Mouse (Mus musculus) heart, postnatal 0 days (tissue): ENCODE data around the gene Uhrf1bp1l. TPM values are rescaled to one million over a fixed set of nuclear protein-coding genes. Genes with fewer than 3 reads are reported as not detected.
"Not testable (repeated sequence)": the region's sequence is repeated elsewhere in the genome, so short reads cannot be mapped to it uniquely, and the experiment has no call there.

Experiments used
- ATAC-seq: fragments of 200-750 bp; cut with Nextera tagmentation; 2 replicates; pipeline ENCODE4 v1.8.0; 2017; ENCODE audit warnings: low read depth, moderate number of reproducible peaks, moderate library complexity; ENCODE audit not compliant: insufficient read depth
- DNase-seq: peaks from one replicate; pipeline ENCODE4 v3.0.0-alpha.2; 2016; ENCODE audit warnings: low spot score
- H3K27ac ChIP-seq: fragments of 300-500 bp; sonication (generic); 2 replicates; pipeline ENCODE4 v1.5.1; 2014; ENCODE audit warnings: low read depth, mild to moderate bottlenecking
- H3K27me3 ChIP-seq: fragments of 300-500 bp; sonication (generic); 2 replicates; pipeline ENCODE4 v1.6.1; 2014; ENCODE audit warnings: low read length, mixed read lengths; ENCODE audit not compliant: control insufficient read depth, insufficient read depth
- H3K36me3 ChIP-seq: fragments of 300-500 bp; sonication (generic); replicated peaks from 2 replicates; pipeline ENCODE4 v1.6.1; 2014; ENCODE audit warnings: low read length, mixed read lengths; ENCODE audit not compliant: control insufficient read depth, insufficient read depth
- H3K4me1 ChIP-seq: fragments of 300-500 bp; sonication (generic); 2 replicates; pipeline ENCODE4 v1.6.1; 2014; ENCODE audit warnings: antibody characterized with exemption; ENCODE audit not compliant: control insufficient read depth, insufficient read depth
- H3K4me2 ChIP-seq: fragments of 300-500 bp; sonication (generic); 2 replicates; pipeline ENCODE4 v1.6.1; 2014; ENCODE audit warnings: low read depth, mild to moderate bottlenecking, low read length, moderate library complexity
- H3K4me3 ChIP-seq: fragments of 300-500 bp; sonication (generic); 2 replicates; pipeline ENCODE4 v1.5.1; 2014; ENCODE audit warnings: low read depth, low read length
- H3K9ac ChIP-seq: fragments of 300-500 bp; sonication (generic); replicated peaks from 2 replicates; pipeline ENCODE4 v1.6.1; 2014; ENCODE audit warnings: low read depth, low read length, mixed read lengths
- H3K9me3 ChIP-seq: fragments of 300-500 bp; sonication (generic); replicated peaks from 2 replicates; pipeline ENCODE4 v1.6.1; 2016; ENCODE audit warnings: low read length; ENCODE audit not compliant: control insufficient read depth
- CTCF ChIP-seq: IDR thresholded peaks from 2 replicates; pipeline ENCODE4 v1.5.1; 2016; ENCODE audit warnings: antibody characterized with exemption, control low read depth, low read depth
- EP300 ChIP-seq: IDR thresholded peaks from 2 replicates; pipeline ENCODE4 v1.6.1; 2016; ENCODE audit warnings: antibody characterized with exemption, low read depth
- WGBS: fragments of 180-500 bp; shearing (Covaris S2); extraction: QIAGEN DNeasy Blood & Tissue Kit; methylation state at CpG from one replicate; pipeline ENCODE4 v1.1.7; 2014; 5-methylcytosine and 5-hydroxymethylcytosine counted together
- polyA plus RNA-seq: library from polyadenylated mRNA; unstranded; fragments of >200 nt; fragmentation: Nextera tagmentation; extraction: Ambion mirVana; gene quantifications from 2 replicates; pipeline ENCODE4 v1.2.1, GENCODE M21; 2015
- total RNA-seq: library from RNA; depleted of rRNA; stranded (reverse); fragments of >200 nt; gene quantifications from 2 replicates; pipeline ENCODE4 v1.2.3, GENCODE M21; 2014; ENCODE audit warnings: low replicate concordance; rRNA removed

The Uhrf1bp1l gene
- total RNA-seq (21.6 and 24.9 TPM in 2 replicates), polyA plus RNA-seq (11.2 and 13.7 TPM in 2 replicates)

DNA sequence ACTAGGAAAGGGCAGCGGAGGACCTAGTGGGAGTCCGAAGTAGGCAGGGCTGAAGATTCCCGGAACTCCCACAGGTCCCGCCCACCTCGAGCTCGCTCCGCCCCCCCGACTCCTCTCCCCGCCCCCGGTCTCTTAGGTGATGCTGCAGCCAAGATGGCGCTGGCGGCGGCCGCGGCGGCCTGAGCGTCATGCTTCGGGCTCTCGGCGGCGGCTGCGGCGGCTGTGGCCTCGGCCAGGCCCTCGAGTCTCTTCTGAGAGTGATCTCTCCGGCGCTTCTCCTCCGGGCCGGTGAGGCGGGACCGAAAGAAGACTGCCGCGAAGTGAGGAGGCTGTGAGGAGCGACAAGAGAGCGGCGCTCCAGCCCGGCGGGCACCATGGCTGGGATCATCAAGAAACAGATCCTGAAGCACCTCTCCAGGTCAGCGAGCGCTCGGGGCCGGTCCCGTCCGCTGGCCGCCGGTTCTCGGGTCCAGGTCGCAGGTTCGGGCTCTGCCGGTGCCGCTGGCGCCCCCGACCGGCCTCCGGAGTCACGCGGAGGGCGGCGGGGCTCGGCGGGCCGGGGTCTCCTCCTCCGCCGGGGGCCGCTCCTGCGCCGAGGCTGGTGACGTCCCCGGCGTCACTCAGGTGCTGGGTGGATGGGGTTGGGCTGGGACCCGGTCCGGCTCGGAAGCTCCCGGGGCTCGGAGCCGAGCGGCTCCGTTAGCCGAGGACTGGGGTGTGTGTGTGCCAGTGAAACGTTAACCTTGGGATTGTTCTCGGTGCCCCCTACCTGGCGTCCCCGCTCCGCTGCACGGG lies at the start of gene Uhrf1bp1l:
Gene Uhrf1bp1l (plus strand): TSS at position 121 of the 795 bp plus-strand sequence.
- peak within 1 kb of the TSS; percentile 95 for H3K9ac ChIP-seq
- TF ChIP-seq CTCF: no peak
- TF ChIP-seq EP300: no peak
- H3K27ac ChIP-seq: peak within 1 kb of the TSS; percentile 87
- under 1% methylated on average over 84 of the region's 85 CpGs for WGBS
- DNase-seq: peak; percentile 90
- peak; percentile 95 for ATAC-seq
- H3K4me3 ChIP-seq: peak within 1 kb of the TSS; percentile 95
- peak within 1 kb of the TSS; percentile 79 for H3K4me2 ChIP-seq
- no peaks in the 10 kb centered on the region for H3K27me3 ChIP-seq
- no peaks in the 10 kb centered on the region for H3K36me3 ChIP-seq
- peaks cover 7% of the 10 kb centered on the region for H3K4me1 ChIP-seq
- no peaks in the 10 kb centered on the region for H3K9me3 ChIP-seq

GRCm38 (mm10) chr10:89695194-89695911 lies 49.4 kb upstream of the Uhrf1bp1l start:
- H3K4me1 ChIP-seq: no peaks in the 10 kb centered on the region
- H3K9me3 ChIP-seq: no peaks in the 10 kb centered on the region
- DNase-seq (no peak), ATAC-seq (no peak)
- H3K27ac ChIP-seq: no peak overlapping the region
- TF ChIP-seq EP300: no peak
- TF ChIP-seq CTCF: no peak
- no peaks in the 10 kb centered on the region for H3K36me3 ChIP-seq
- H3K27me3 ChIP-seq: no peaks in the 10 kb centered on the region
- WGBS: 64% methylated on average over 20 of the region's 20 CpGs
- H3K9ac ChIP-seq: no peak overlapping the region
- H3K4me3 ChIP-seq: no peak overlapping the region
- H3K4me2 ChIP-seq: peak overlapping the region; percentile 15

DNA sequence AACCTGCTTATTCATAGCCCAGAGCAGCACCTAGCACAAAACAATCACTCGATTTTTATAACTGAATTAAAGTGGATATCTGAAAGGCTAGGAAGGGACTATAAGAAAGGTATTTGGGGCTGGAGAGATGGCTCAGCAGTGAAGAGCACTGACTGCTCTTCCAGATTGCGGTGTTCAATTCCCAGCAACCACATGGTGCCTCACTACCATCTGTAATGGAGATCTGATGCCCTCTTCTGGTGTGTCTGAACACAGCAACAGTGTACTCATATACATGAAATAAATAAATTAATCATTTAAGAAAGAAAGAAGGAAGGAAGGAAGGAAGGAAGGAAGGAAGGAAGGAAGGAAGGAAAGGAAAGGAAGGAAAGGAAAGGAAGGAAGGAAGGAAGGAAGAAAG lies 48.5 kb upstream of the Uhrf1bp1l start:
- not testable (repeated sequence) for H3K27me3 ChIP-seq, ATAC-seq, H3K4me3 ChIP-seq, H3K36me3 ChIP-seq, DNase-seq, H3K27ac ChIP-seq, H3K9me3 ChIP-seq, H3K4me2 ChIP-seq, H3K4me1 ChIP-seq, H3K9ac ChIP-seq
- 66% methylated on average over 2 of the region's 2 CpGs for WGBS

DNA sequence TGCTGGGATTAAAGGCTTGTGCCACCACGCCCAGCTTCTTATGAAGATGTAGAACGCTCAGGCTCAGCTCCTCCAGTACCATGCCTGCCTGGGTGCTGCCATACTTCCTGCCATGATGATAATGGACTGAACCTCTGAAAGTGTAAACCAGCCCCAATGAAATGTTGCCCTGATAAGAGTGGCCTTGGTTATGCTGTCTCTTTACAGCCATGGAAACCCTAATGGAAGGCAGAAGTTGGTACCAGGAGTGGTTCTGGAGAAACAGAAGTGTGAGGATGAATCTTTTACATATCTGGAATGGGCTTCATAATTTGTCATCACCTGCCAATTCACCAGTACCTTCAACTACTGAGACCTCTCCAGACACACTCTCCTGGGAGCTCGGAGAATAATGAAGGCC lies 46.8 kb upstream of the Uhrf1bp1l start:
- TF ChIP-seq EP300: no peak
- no peak for TF ChIP-seq CTCF
- Histone ChIP-seq H3K4me3 (no peak overlapping the region), H3K27me3 (no peaks in the 10 kb centered on the region), H3K4me1 (no peaks in the 10 kb centered on the region), H3K9me3 (no peaks in the 10 kb centered on the region), H3K9ac (no peak overlapping the region), H3K36me3 (no peaks in the 10 kb centered on the region), H3K27ac (no peak overlapping the region), H3K4me2 (no peak overlapping the region)
- WGBS: 82% methylated on average over 3 of the region's 3 CpGs
- ATAC-seq: no peak
- DNase-seq: no peak

- Histone ChIP-seq H3K36me3 (no peaks in the 10 kb centered on the region), H3K4me1 (no peaks in the 10 kb centered on the region), H3K9me3 (no peaks in the 10 kb centered on the region), H3K9ac (no peak overlapping the region), H3K27me3 (no peaks in the 10 kb centered on the region), H3K27ac (no peak overlapping the region), H3K4me3 (no peak overlapping the region), H3K4me2 (no peak overlapping the region)
- ATAC-seq (no peak), DNase-seq (no peak)
- TF ChIP-seq CTCF: no peak
- TF ChIP-seq EP300: no peak
- 50% methylated on average over 5 of the region's 5 CpGs for WGBS
These were observed 41.7 kb upstream of the Uhrf1bp1l start for GRCm38 (mm10) chr10:89703042-89703441.
